Mouse (Mus musculus) thymus, adult 2 months (tissue): ENCODE results near the gene Surf1. TPM values are rescaled to one million over a fixed set of nuclear protein-coding genes. Genes with fewer than 3 reads are reported as not detected.

Experiments
- DNase-seq: peaks from one replicate; pipeline ENCODE4 v3.0.0; 2021
- H3K27ac ChIP-seq: fragments of 200-500 bp; 2 replicates; pipeline ENCODE4 v1.5.1; 2012; ENCODE audit warnings: low read length, control low read depth; ENCODE audit not compliant: control insufficient read depth, insufficient read depth
- H3K27me3 ChIP-seq: fragments of 200-500 bp; 2 replicates; pipeline ENCODE4 v1.6.1; 2012; ENCODE audit warnings: mild to moderate bottlenecking, low read length, moderate library complexity, mixed read lengths; ENCODE audit not compliant: control insufficient read depth, insufficient read depth
- H3K36me3 ChIP-seq: fragments of 200-500 bp; 2 replicates; pipeline ENCODE4 v1.6.1; 2012; ENCODE audit warnings: mild to moderate bottlenecking, low read length, moderate library complexity; ENCODE audit not compliant: control insufficient read depth, insufficient read depth
- H3K4me1 ChIP-seq: fragments of 200-500 bp; replicated peaks from 2 replicates; pipeline ENCODE4 v1.6.1; 2012; ENCODE audit warnings: low read length; ENCODE audit not compliant: control insufficient read depth, insufficient read depth
- H3K4me3 ChIP-seq: fragments of 200-500 bp; 2 replicates; pipeline ENCODE4 v1.5.1; 2012; ENCODE audit warnings: mild to moderate bottlenecking, low read length, control low read depth, moderate library complexity; ENCODE audit not compliant: control insufficient read depth, insufficient read depth
- CTCF ChIP-seq: fragments of 200-500 bp; IDR thresholded peaks from 2 replicates; pipeline ENCODE4 v1.5.1; 2012; ENCODE audit warnings: mild to moderate bottlenecking, control low read depth, low read length, moderate library complexity, borderline replicate concordance; ENCODE audit not compliant: control insufficient read depth, poor library complexity, insufficient read depth; ENCODE audit errors: extremely low read depth
- POLR2A ChIP-seq: fragments of 200-500 bp; IDR thresholded peaks from 2 replicates; pipeline ENCODE4 v1.6.1; 2012; ENCODE audit warnings: mild to moderate bottlenecking, low read length, control low read depth, moderate library complexity; ENCODE audit not compliant: control insufficient read depth, poor library complexity, insufficient read depth; ENCODE audit errors: extremely low read depth
- WGBS: fragments of 180-500 bp; shearing (Covaris S2); methylation state at CpG from one replicate; pipeline ENCODE4 v1.1.7; 2018; 5-methylcytosine and 5-hydroxymethylcytosine counted together
- polyA plus RNA-seq: library from polyadenylated mRNA; depleted of rRNA; stranded (reverse); fragments of >200 nt; gene quantifications from 2 replicates; pipeline ENCODE4 v1.2.3, GENCODE M21; 2012; rRNA removed

Gene Surf1
- polyA plus RNA-seq: 72.7 and 78.5 TPM in 2 replicates

- DNase-seq: peak; percentile 71
- 2% methylated on average over 47 of the region's 47 CpGs for WGBS
- Histone ChIP-seq H3K27ac (no peak within 1 kb of the TSS), H3K27me3 (no peaks in the 10 kb centered on the region), H3K4me3 (peak within 1 kb of the TSS; percentile 86), H3K36me3 (peaks cover 44% of the 10 kb centered on the region), H3K4me1 (peaks cover 34% of the 10 kb centered on the region)
- TF ChIP-seq CTCF (no peak), POLR2A (peak; percentile 49; the same call in 1 of the 2 replicates)
Measured at GRCm38 (mm10) chr2:26915927-26916728, at the start of gene Surf1, which contains the start of gene Surf2. Surf1 (minus strand) TSS chr2:26916530. Surf2 (plus strand) TSS chr2:26916367.

- WGBS: 23% methylated on average over 14 of the region's 14 CpGs
- H3K36me3 ChIP-seq: peaks cover 12% of the 10 kb centered on the region
- no peaks in the 10 kb centered on the region for H3K27me3 ChIP-seq
- TF ChIP-seq POLR2A: no peak
- TF ChIP-seq CTCF: no peak
- peak overlapping the region; percentile 86 for H3K4me3 ChIP-seq
- peaks cover 14% of the 10 kb centered on the region for H3K4me1 ChIP-seq
- no peak for DNase-seq
- peak overlapping the region; percentile 79; the same call in 1 of the 2 replicates for H3K27ac ChIP-seq
Measured at GRCm38 (mm10) chr2:26964724-26965370, 48.5 kb upstream of the Surf1 start.

DNA sequence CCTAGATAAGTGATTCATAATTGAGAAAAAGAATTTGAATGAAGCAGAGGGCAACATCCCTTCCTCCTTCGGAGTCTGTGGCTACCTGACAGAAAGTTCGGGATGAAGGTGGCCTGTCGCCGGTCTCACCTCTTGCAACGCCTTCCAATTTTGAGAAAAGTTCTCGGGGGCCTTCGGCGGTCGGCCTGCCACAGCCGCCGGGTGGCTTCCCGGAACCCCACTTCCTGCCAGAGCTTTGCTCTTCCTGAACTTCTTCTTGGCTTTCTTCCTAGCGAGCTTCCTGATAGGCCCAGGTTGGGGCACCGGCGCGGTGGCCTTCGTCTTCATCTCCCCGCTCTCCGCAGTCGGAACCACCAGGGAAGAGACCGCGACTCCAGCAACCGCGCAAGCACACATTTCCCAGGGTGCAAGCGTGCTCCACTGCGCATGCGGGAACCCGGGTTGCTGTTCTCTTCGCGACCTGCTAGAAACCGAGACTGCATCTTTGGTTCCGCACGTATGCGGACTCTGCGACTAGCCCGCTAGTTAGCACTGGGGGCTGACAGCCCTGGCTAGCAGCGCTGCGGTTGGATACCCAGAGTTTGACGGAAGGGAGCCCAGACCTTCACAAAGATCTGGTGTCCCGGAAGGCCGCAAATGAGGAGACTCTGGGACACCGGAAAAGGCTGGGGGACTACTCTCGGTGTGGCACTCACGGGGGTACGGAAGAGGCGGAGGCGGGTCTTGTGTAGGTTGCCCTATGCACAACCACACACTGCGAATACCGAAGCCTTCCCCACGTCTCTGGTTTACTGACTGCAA is 47.8 kb upstream of the Surf1 start, which contains the start of gene Rexo4:
TSS of gene Rexo4 (minus strand) at position 464 of the 801 bp plus-strand sequence.
- no peak for TF ChIP-seq CTCF
- TF ChIP-seq POLR2A: peak; percentile 65
- Histone ChIP-seq H3K36me3 (peaks cover 17% of the 10 kb centered on the region), H3K27me3 (no peaks in the 10 kb centered on the region), H3K27ac (peak within 1 kb of the TSS; percentile 79), H3K4me1 (peaks cover 14% of the 10 kb centered on the region), H3K4me3 (peak within 1 kb of the TSS; percentile 86)
- peak; percentile 87 for DNase-seq
- under 1% methylated on average over 50 of the region's 50 CpGs for WGBS

DNA sequence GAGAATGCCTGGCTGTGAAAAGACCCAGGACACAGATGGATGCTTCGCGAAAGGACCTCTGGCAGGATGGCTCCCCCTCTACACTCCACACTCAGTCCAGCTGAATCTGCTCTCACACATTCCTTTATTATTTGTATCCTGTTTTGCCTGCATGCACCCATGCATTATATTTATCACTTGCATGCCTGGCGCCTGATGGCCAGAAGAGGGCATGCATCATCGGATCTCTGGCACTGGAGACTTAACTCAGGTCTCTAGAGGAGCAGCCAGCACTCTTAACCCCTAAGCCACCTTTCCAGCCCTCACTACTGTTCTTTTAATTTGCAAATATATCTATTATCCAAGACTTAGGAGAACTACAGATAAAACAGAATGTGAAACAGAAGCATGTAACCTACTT is 44.4 kb upstream of the Surf1 start:
- TF ChIP-seq CTCF (no peak), POLR2A (no peak)
- no peaks in the 10 kb centered on the region for H3K27me3 ChIP-seq
- 83% methylated on average over 4 of the region's 4 CpGs for WGBS
- DNase-seq: peak; percentile 28
- peaks cover 49% of the 10 kb centered on the region for H3K36me3 ChIP-seq
- peaks cover 14% of the 10 kb centered on the region for H3K4me1 ChIP-seq
- H3K4me3 ChIP-seq: no peak overlapping the region
- H3K27ac ChIP-seq: no peak overlapping the region

DNA sequence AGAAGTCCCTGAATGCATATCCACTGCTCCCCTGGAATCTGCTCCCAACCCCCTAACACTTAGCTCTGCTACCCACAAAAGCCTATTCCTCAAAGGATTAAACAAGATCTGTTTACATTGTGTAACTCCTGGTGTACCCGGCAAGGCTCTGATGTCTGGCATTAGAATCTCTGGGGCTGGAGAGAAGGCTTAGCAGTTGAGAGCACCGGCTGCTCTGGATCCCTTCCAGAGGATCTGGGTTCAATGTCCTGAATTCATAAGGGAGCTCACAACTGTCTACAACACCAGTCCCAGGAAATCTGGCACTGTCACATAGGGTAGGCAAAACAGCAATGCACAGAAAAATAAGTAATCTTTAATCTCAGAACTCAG is 41.1 kb upstream of the Surf1 start:
- no peak for DNase-seq
- WGBS: 97% methylated on average over 2 of the region's 2 CpGs
- Histone ChIP-seq H3K4me3 (no peak overlapping the region), H3K27ac (no peak overlapping the region), H3K4me1 (peaks cover 5% of the 10 kb centered on the region; the same call in 1 of the 2 replicates), H3K36me3 (peaks cover 78% of the 10 kb centered on the region), H3K27me3 (no peaks in the 10 kb centered on the region)
- TF ChIP-seq CTCF: no peak
- no peak for TF ChIP-seq POLR2A
